Mouse (Mus musculus) MEL (cell line): ENCODE measurements around the gene Bbs5. TPM values are rescaled to one million over a fixed set of nuclear protein-coding genes. Genes with fewer than 3 reads are reported as not detected.

Source experiments
- DNase-seq: peaks from one replicate; pipeline ENCODE4 v3.0.0; 2011; ENCODE audit warnings: low read depth, low spot score
- H3K27ac ChIP-seq: 2 replicates; pipeline ENCODE4 v1.5.1; 2012; ENCODE audit warnings: low read depth, mild to moderate bottlenecking, control low read depth, low read length, moderate library complexity; ENCODE audit not compliant: control insufficient read depth
- H3K27me3 ChIP-seq, 2 experiments: fragments of 150-350 bp in 1 of 2; sonication (generic) in 1 of 2; 2 replicates each; pipeline ENCODE4 v1.6.1; 2012; ENCODE audit warnings: low read length in 2 of 2, mild to moderate bottlenecking in 2 of 2, improper control_type of control experiment in 1 of 2, moderate library complexity in 1 of 2; ENCODE audit not compliant: insufficient read depth in 2 of 2, control insufficient read depth in 1 of 2
- H3K36me3 ChIP-seq, 2 experiments: 2 replicates each; pipeline ENCODE4 v1.6.1; 2012 to 2014; ENCODE audit warnings: low read length in 2 of 2, improper control_type of control experiment in 1 of 2, inconsistent platforms in 1 of 2, mild to moderate bottlenecking in 1 of 2; ENCODE audit not compliant: insufficient read depth in 2 of 2, control insufficient read depth in 1 of 2
- H3K4me1 ChIP-seq, 2 experiments: fragments of 150-350 bp in 1 of 2; sonication (generic) in 1 of 2; 2 replicates each; pipeline ENCODE4 v1.6.1; 2012; ENCODE audit warnings: low read length in 2 of 2, improper control_type of control experiment in 1 of 2, mild to moderate bottlenecking in 1 of 2; ENCODE audit not compliant: insufficient read depth in 2 of 2, control insufficient read depth in 1 of 2
- H3K4me3 ChIP-seq, 2 experiments: fragments of 150-350 bp in 1 of 2; sonication (generic) in 1 of 2; 2 replicates each; pipeline ENCODE4 v1.5.1; 2012; ENCODE audit warnings: low read depth in 2 of 2, low read length in 2 of 2, mild to moderate bottlenecking in 2 of 2, moderate library complexity in 2 of 2, control low read depth in 1 of 2, improper control_type of control experiment in 1 of 2; ENCODE audit not compliant: control insufficient read depth in 1 of 2, insufficient read depth in 1 of 2
- H3K79me2 ChIP-seq: 2 replicates; pipeline ENCODE4 v1.6.1; 2012; ENCODE audit warnings: mild to moderate bottlenecking, low read length, moderate library complexity; ENCODE audit not compliant: control insufficient read depth, poor library complexity, insufficient read depth
- H3K9ac ChIP-seq: 2 replicates; pipeline ENCODE4 v1.6.1; 2012; ENCODE audit warnings: low read depth, mild to moderate bottlenecking, control low read depth, low read length, moderate library complexity; ENCODE audit not compliant: control insufficient read depth, poor library complexity, severe bottlenecking
- H3K9me3 ChIP-seq: fragments of 150-350 bp; sonication (generic); replicated peaks from 2 replicates; pipeline ENCODE4 v1.6.1; 2012; ENCODE audit warnings: mild to moderate bottlenecking, low read length, improper control_type of control experiment, moderate library complexity; ENCODE audit not compliant: insufficient read depth
- BHLHE40 ChIP-seq: IDR thresholded peaks from 2 replicates; pipeline ENCODE4 v1.6.1; 2012; ENCODE audit warnings: low read depth, mild to moderate bottlenecking, inconsistent platforms, low read length, improper control_type of control experiment, borderline replicate concordance
- CHD2 ChIP-seq: IDR thresholded peaks from 2 replicates; pipeline ENCODE4 v1.6.1; 2011; ENCODE audit warnings: low read length, improper control_type of control experiment
- CTCF ChIP-seq, 3 experiments: IDR thresholded peaks in 2 of 3; conservative IDR thresholded peaks in 1 of 3; 2 replicates each; pipeline ENCODE4 v1.5.1; 2011 to 2012; ENCODE audit warnings: low read length in 3 of 3, low read depth in 2 of 3, mild to moderate bottlenecking in 2 of 3, improper control_type of control experiment in 1 of 3, inconsistent platforms in 1 of 3, mixed read lengths in 1 of 3, moderate library complexity in 1 of 3; ENCODE audit not compliant: control insufficient read depth in 1 of 3, insufficient read depth in 1 of 3, poor library complexity in 1 of 3, severe bottlenecking in 1 of 3
- ELF1 ChIP-seq: IDR thresholded peaks from 2 replicates; pipeline ENCODE4 v1.6.1; 2014; ENCODE audit warnings: low read depth, mild to moderate bottlenecking, inconsistent platforms, low read length, improper control_type of control experiment, moderate library complexity
- EP300 ChIP-seq, 2 experiments: IDR thresholded peaks; 2 replicates each; pipeline ENCODE4 v1.6.1; 2011; ENCODE audit warnings: improper control_type of control experiment in 2 of 2, low read length in 2 of 2, low read depth in 1 of 2, mild to moderate bottlenecking in 1 of 2
- ETS1 ChIP-seq: IDR thresholded peaks from 2 replicates; pipeline ENCODE4 v1.6.1; 2012; ENCODE audit warnings: low read depth, mild to moderate bottlenecking, inconsistent platforms, low read length, improper control_type of control experiment, moderate library complexity
- MAZ ChIP-seq: IDR thresholded peaks from 2 replicates; pipeline ENCODE4 v1.6.1; 2012; ENCODE audit warnings: low read depth, mild to moderate bottlenecking, inconsistent platforms, low read length, improper control_type of control experiment
- MEF2A ChIP-seq: IDR thresholded peaks from 2 replicates; pipeline ENCODE4 v1.6.1; 2014; ENCODE audit warnings: low read depth, mild to moderate bottlenecking, inconsistent platforms, low read length, improper control_type of control experiment; ENCODE audit not compliant: poor library complexity, insufficient replicate concordance, severe bottlenecking; ENCODE audit errors: extremely low read depth
- MXI1 ChIP-seq: IDR thresholded peaks from 2 replicates; pipeline ENCODE4 v1.6.1; 2011; ENCODE audit warnings: mild to moderate bottlenecking, low read depth, low read length, improper control_type of control experiment
- MYB ChIP-seq: IDR thresholded peaks from 2 replicates; pipeline ENCODE4 v1.6.1; 2011; ENCODE audit warnings: mild to moderate bottlenecking, low read depth, low read length, improper control_type of control experiment
- MYC ChIP-seq: IDR thresholded peaks from 2 replicates; pipeline ENCODE4 v1.6.1; 2011; ENCODE audit warnings: low read depth, mild to moderate bottlenecking, low read length, improper control_type of control experiment, moderate library complexity
- NELFE ChIP-seq: IDR thresholded peaks from 2 replicates; pipeline ENCODE4 v1.6.1; 2011; ENCODE audit warnings: low read depth, low read length, improper control_type of control experiment
- POLR2A ChIP-seq, 2 experiments: IDR thresholded peaks; 2 replicates each; pipeline ENCODE4 v1.6.1; 2011 to 2012; ENCODE audit warnings: low read length in 2 of 2, mild to moderate bottlenecking in 2 of 2, control low read depth in 1 of 2, improper control_type of control experiment in 1 of 2, low read depth in 1 of 2, moderate library complexity in 1 of 2; ENCODE audit not compliant: control insufficient read depth in 1 of 2, insufficient read depth in 1 of 2, poor library complexity in 1 of 2
- POLR2AphosphoS2 ChIP-seq: IDR thresholded peaks from 2 replicates; pipeline ENCODE4 v1.6.1; 2011; ENCODE audit warnings: low read length, improper control_type of control experiment
- POLR2AphosphoS5 ChIP-seq: IDR thresholded peaks from 2 replicates; pipeline ENCODE4 v1.6.1; 2012; ENCODE audit warnings: low read depth, borderline replicate concordance, mild to moderate bottlenecking, inconsistent platforms, low read length, moderate library complexity, mixed read lengths
- RAD21 ChIP-seq: IDR thresholded peaks from 2 replicates; pipeline ENCODE4 v1.6.1; 2011; ENCODE audit warnings: mild to moderate bottlenecking, low read depth, low read length, improper control_type of control experiment
- RCOR1 ChIP-seq: IDR thresholded peaks from 2 replicates; pipeline ENCODE4 v1.6.1; 2012; ENCODE audit warnings: low read depth, mild to moderate bottlenecking, inconsistent platforms, low read length, improper control_type of control experiment
- SIN3A ChIP-seq: IDR thresholded peaks from 2 replicates; pipeline ENCODE4 v1.6.1; 2012; ENCODE audit warnings: low read length, improper control_type of control experiment, inconsistent platforms
- TAL1 ChIP-seq: IDR thresholded peaks from 2 replicates; pipeline ENCODE4 v1.6.1; 2012; ENCODE audit warnings: mild to moderate bottlenecking, inconsistent platforms, low read length, moderate library complexity, mixed read lengths
- TBP ChIP-seq: IDR thresholded peaks from 2 replicates; pipeline ENCODE4 v1.8.0; 2011; ENCODE audit warnings: low read depth, low read length, improper control_type of control experiment
- TCF12 ChIP-seq: IDR thresholded peaks from 2 replicates; pipeline ENCODE4 v1.6.1; 2014; ENCODE audit warnings: low read depth, mild to moderate bottlenecking, inconsistent platforms, low read length, improper control_type of control experiment, moderate library complexity
- UBTF ChIP-seq: IDR thresholded peaks from 2 replicates; pipeline ENCODE4 v1.6.1; 2012; ENCODE audit warnings: low read depth, mild to moderate bottlenecking, inconsistent platforms, low read length, improper control_type of control experiment, moderate library complexity, borderline replicate concordance; ENCODE audit not compliant: insufficient read depth
- USF2 ChIP-seq, 2 experiments: IDR thresholded peaks; 2 replicates each; pipeline ENCODE4 v1.6.1; 2011 to 2012; ENCODE audit warnings: improper control_type of control experiment in 2 of 2, low read length in 2 of 2, borderline replicate concordance in 1 of 2, inconsistent platforms in 1 of 2, low read depth in 1 of 2, mild to moderate bottlenecking in 1 of 2; ENCODE audit not compliant: insufficient read depth in 1 of 2
- ZC3H11A ChIP-seq: IDR thresholded peaks from 2 replicates; pipeline ENCODE4 v1.6.1; 2012; ENCODE audit warnings: low read depth, mild to moderate bottlenecking, inconsistent platforms, low read length, improper control_type of control experiment
- ZNF384 ChIP-seq: IDR thresholded peaks from 2 replicates; pipeline ENCODE4 v1.6.1; 2012; ENCODE audit warnings: low read depth, mild to moderate bottlenecking, inconsistent platforms, low read length, improper control_type of control experiment
- polyA plus RNA-seq, 2 experiments: library from polyadenylated mRNA; stranded (reverse) in 1 of 2; unstranded in 1 of 2; fragments of >175 nt in 1 of 2; fragments of >200 nt in 1 of 2; gene quantifications; 2 replicates each; pipeline versions ENCODE4 v1.2.1 to v1.2.4; 2012; ENCODE audit warnings: low replicate concordance in 2 of 2, low read depth in 1 of 2; ENCODE audit not compliant: insufficient read length in 2 of 2, insufficient read depth in 1 of 2, missing spikeins in 1 of 2
- total RNA-seq: library from RNA; depleted of rRNA; stranded (reverse); fragments of 300-350 nt; gene quantifications from 2 replicates; pipeline ENCODE4 v1.2.3, GENCODE M21; 2012

Bbs5 gene
- total and polyA plus RNA-seq, 3 experiments, result 5.4 to 5.7 TPM; not detected in 1

- Histone ChIP-seq H3K27me3 (no peaks in the 10 kb centered on the region; a peak in 2 of 4 replicates), H3K4me3 (no peak overlapping the region), H3K4me1 (peaks cover 0 to 2% of the 10 kb centered on the region in 2 experiments; a peak in 1 of 4 replicates), H3K27ac (no peak overlapping the region), H3K36me3 (no peaks in the 10 kb centered on the region), H3K79me2 (no peaks in the 10 kb centered on the region), H3K9ac (no peak overlapping the region), H3K9me3 (no peaks in the 10 kb centered on the region)
- TF ChIP-seq RAD21 (peak; percentile 17), POLR2AphosphoS5 (no peak), MAZ (no peak), CTCF (IDR thresholded peaks at IDR 0.05 in 2 of 3, conservative IDR thresholded peaks at IDR 0.05 in 1 of 3; ENCODE audit: control insufficient read depth in 1 of 3, insufficient read depth in 1 of 3, low read depth in 2 of 3, low read length in 3 of 3, poor library complexity in 1 of 3, severe bottlenecking in 1 of 3) (no peak; a peak in 1 of 6 replicates)
- DNase-seq, result no peak
Measured at GRCm38 (mm10) chr2:69619286-69619685, 27.7 kb upstream of the Bbs5 start.

- Histone ChIP-seq H3K27ac (no peak overlapping the region), H3K27me3 (peaks cover 0 to 1% of the 10 kb centered on the region in 2 experiments; a peak in 2 of 4 replicates)
- DNase-seq, result no peak
- TF ChIP-seq TCF12 (no peak), MEF2A (no peak), ZC3H11A (no peak), POLR2AphosphoS2 (no peak), ELF1 (no peak), TBP (no peak)
- TF ChIP-seq, all 39 proteins: peak for 0
- Histone ChIP-seq H3K4me1 (no peaks in the 10 kb centered on the region), H3K79me2 (no peaks in the 10 kb centered on the region), H3K9ac (no peak overlapping the region), H3K4me3 (no peak overlapping the region), H3K36me3 (no peaks in the 10 kb centered on the region), H3K9me3 (no peaks in the 10 kb centered on the region)
Measured at GRCm38 (mm10) chr2:69629215-69629614, 17.8 kb upstream of the Bbs5 start.

- Histone ChIP-seq H3K27ac (no peak overlapping the region), H3K9me3 (no peaks in the 10 kb centered on the region), H3K9ac (no peak overlapping the region), H3K79me2 (no peaks in the 10 kb centered on the region), H3K4me3 (no peak overlapping the region), H3K36me3 (no peaks in the 10 kb centered on the region), H3K27me3 (peaks cover 0 to 1% of the 10 kb centered on the region in 2 experiments; a peak in 2 of 4 replicates), H3K4me1 (no peaks in the 10 kb centered on the region)
- TF ChIP-seq USF2 (IDR thresholded peaks at IDR 0.05; ENCODE audit: borderline replicate concordance in 1 of 2, insufficient read depth in 1 of 2, low read depth in 1 of 2, low read length in 2 of 2), result no peak
- no peak for TF ChIP-seq ZC3H11A
- TF ChIP-seq ZNF384, result no peak
- no peak for TF ChIP-seq MYB
- no peak for TF ChIP-seq SIN3A
- TF ChIP-seq POLR2A (IDR thresholded peaks at IDR 0.05; ENCODE audit: control insufficient read depth in 1 of 2, insufficient read depth in 1 of 2, low read depth in 1 of 2, low read length in 2 of 2, poor library complexity in 1 of 2), result no peak
- no peak for TF ChIP-seq ETS1
- no peak for TF ChIP-seq UBTF
- no peak for TF ChIP-seq TBP
- no peak for TF ChIP-seq EP300 (IDR thresholded peaks at IDR 0.05; ENCODE audit: low read depth in 1 of 2, low read length in 2 of 2)
- no peak for TF ChIP-seq POLR2AphosphoS2
- no peak for TF ChIP-seq POLR2AphosphoS5
- no peak for TF ChIP-seq MXI1
- no peak for TF ChIP-seq MEF2A
- TF ChIP-seq RCOR1, result no peak
- no peak for TF ChIP-seq NELFE
- TF ChIP-seq CHD2, result no peak
- TF ChIP-seq TAL1, result no peak
- TF ChIP-seq BHLHE40, result no peak
- no peak for TF ChIP-seq MYC
- DNase-seq, result no peak
Measured at GRCm38 (mm10) chr2:69629914-69630313, 17.1 kb upstream of the Bbs5 start.
